Mouse (Mus musculus) left cerebral cortex, postnatal 25 days (tissue): ENCODE data around the gene Cchcr1. TPM values are rescaled to one million over a fixed set of nuclear protein-coding genes. Genes with fewer than 3 reads are reported as not detected.

ENCODE experiments used
- DNase-seq, 2 experiments: peaks; one replicate each; pipeline ENCODE4 v3.0.0; 2022; ENCODE audit warnings: low spot score in 2 of 2, mixed read lengths in 1 of 2
- intact Hi-C: fragments of 180-260 bp; cut with DNase I; formaldehyde crosslinking; loops from one replicate; pipeline ENCODE4 v1.15.1; 2025
- total RNA-seq, 2 experiments: library from RNA; stranded (reverse); gene quantifications; 2 replicates each; pipeline ENCODE4 v1.2.3; 2021

Cchcr1 gene
- total RNA-seq, 2 experiments from 2014 or later = 10.0 to 11.9 TPM

DNA sequence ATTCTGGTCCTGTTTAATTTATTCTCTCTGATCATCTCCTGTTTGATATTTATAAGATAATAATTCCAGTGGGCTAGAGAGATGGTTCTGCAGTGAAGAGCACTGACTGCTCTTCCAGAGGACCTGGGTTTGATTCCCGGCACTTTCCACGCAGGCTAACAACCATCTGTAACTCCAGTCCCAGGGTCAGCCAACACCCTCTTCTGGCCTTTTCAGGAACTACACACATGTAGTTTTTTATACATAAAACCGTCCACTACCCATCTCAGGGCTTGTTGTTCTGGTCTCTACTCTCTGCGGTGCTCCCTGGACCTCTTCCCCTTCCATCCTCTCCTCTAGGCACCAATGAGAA is 33.2 kb downstream of the Cchcr1 start:
- intact Hi-C loops = no loop called here
- no peak for DNase-seq

DNA sequence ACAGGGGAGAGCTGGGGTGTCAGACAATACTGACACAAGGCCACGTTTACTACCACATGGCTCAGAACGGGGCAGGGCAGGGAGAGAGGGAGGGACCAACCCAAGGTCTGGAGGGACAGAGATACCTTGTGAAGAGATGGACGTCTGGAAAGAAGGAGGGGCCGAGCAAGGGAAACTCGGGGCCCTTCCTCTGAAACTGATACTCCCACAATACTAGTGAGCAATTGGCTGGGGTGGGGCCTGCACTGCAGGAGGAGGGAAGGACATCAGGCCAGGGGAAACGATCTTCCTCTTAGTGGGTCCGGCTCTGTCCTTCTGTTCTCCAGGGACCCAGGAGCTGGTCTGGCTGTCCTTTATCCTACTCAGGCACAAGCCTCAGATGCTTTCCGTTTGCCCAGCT is 34.0 kb downstream of the Cchcr1 start:
- intact Hi-C loops = no loop called here
- DNase-seq = no peak

DNA sequence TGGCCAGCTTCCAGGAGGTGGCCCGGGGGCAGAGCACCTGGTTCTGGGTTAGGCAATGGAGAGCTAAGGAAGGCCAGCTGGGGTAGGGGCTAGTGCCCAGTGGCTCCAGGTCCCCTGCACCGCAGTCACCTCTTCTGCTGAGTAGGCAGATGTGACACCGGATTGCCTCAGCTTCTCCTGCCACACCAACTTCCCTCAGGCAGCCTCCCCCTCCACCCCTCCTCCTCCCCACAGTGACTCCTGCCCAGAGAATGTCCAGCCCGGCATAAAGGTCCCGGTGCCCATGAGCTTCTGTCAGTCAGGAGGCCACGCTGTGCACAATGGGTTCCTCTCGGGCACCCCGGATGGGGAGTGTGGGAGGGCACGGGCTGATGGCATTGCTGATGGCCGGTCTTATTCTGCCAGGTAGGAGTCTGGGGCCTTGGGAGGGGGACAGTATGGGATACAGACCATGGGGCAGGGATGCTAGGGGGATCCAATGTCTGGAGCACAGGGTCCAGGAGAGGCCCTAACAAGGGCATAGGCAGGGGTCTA is 35.0 kb downstream of the Cchcr1 start, which contains the start of gene Cdsn:
Gene Cdsn, plus strand, starts transcription at position 248 of the 534 bp plus-strand sequence.
- no peak for DNase-seq
- intact Hi-C loops = no loop called here

DNA sequence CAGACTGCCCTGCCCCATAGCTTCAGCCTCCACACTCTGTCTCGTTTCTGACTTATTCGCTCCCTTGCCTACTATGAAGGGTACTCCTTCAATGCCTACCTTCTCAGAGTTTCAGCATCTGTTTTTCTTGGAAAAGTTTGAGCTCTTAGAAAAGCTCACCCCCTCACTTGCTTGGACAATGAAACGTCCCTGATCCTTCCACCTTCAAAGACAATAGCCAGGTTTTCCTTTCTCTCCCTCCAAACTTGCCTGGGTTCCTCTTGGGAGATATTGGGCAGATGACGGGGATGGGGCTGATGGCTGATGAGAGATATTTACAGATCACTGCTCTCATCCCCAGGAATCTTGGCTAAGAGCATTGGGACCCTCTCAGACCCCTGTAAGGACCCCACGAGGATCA is 37.4 kb downstream of the Cchcr1 start:
- intact Hi-C loops = no loop called here
- DNase-seq = no peak

DNA sequence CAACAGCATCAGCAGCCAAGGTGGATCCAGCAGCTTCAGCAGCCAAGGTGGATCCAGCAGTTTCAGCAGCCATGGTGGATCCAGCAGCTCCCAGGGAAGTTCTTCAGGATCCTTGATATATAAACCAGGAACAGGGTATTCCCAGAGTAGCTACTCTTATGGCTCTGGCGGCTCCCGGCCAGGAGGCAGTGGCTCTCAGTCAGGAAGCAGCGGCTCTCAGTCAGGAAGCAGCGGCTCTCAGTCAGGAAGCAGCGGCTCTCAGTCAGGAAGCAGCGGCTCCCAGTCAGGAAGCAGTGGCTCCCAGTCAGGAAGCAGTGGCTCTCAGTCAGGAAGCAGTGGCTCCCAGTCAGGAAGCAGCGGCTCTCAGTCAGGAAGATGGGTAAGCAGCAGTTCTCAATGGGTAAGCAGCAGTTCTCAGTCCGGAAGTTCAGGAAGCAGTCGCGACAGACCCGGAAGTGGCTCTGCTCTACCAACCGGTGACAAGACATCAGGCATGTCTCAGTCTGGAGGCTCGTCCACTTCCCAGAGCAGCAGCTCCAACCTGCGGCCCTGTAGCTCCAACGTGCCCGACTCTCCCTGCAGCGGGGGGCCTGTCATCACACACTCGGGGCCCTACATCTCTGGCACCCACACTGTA is 38.0 kb downstream of the Cchcr1 start:
- no peak for DNase-seq
- intact Hi-C loops = no loop called here

DNA sequence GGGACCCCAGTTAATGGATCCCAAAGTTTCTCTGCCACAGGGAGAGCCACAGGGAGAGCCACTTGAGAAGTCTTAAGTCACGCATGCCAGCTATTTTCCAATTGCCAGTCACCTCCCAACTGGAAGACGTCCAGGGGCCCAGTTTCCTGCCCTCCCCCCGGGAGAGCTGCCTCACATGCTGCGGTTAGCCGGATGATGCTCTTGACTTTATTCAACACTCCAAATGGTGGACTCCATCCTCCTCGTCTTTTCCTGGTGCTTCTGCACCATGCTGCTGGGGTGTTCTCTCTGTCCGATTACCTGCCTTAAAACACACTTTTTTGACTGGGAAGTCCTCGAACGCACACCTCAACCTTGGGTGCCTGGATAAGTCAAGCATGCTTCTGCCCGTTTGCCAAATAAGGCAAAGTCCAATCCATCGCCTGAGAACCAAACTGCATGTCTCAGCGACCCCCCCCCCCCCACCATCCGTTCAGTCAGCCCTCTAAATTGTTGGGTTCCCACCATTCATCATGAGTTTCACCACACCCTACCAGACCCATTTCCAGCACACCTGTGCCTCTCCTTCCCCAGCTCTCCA is 39.4 kb downstream of the Cchcr1 start:
- DNase-seq = no peak
- intact Hi-C loops = no loop called here

DNA sequence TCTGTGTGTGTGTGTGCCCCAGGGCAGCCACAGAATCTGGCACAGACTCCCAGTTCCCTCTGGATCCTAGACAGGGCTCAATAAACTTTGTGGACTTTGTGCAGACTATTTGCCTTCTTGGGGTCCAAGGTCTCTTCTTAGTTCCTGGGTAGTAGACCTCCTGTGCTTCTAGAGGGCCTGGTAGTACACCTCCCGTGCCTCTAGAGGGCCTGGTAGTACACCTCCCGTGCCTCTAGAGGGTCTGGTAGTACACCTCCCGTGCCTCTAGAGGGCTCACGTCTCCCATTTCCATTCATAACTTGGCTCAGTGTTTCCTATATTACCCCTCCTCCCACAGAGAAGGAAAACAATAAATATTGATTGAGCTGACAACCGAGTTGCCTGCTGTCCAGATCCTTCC is 39.9 kb downstream of the Cchcr1 start:
- DNase-seq = peak in 1 of 2 experiments; percentile 32
- intact Hi-C loops = no loop called here

DNA sequence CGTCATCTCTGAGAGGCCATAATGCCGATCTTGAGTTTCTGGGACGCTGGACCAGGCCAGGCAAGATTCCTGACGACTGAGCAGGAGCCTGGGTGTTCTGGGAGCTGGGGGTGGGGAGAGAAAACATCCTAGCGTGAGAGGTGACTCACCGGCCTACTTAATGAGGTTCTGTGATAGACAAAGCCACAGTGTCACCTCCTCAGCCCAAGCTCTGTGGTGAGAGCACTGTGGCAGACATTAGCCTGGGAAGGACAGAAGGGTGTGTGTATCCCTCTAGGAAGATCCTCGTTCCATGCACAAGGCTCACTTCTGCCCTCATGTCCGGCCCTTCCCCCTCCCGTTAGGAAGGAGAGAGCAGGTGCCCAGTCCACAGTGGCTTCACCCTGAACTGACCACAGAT is 40.5 kb downstream of the Cchcr1 start:
- no peak for DNase-seq
- intact Hi-C loops = no loop called here

DNA sequence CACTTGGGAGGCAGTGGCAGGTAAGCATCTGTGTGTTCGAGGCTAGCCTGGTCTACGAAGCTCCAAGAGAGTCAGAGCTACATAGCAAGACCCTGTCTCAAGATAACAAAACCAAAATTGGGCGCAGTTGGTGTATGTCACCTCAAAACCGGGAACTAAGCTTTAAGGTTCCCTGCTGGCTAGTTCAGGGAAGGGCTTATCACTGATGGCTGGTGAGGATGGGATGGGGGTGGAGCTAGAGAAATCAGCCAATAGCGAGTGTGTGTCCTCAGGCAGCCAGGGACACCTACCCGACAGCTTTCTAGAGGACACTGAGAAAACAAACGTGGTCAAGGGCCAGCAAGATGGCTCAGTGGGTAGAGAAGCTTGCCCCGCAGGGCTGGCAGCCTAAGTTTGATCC is 41.3 kb downstream of the Cchcr1 start:
- no peak for DNase-seq
- intact Hi-C loops = no loop called here

DNA sequence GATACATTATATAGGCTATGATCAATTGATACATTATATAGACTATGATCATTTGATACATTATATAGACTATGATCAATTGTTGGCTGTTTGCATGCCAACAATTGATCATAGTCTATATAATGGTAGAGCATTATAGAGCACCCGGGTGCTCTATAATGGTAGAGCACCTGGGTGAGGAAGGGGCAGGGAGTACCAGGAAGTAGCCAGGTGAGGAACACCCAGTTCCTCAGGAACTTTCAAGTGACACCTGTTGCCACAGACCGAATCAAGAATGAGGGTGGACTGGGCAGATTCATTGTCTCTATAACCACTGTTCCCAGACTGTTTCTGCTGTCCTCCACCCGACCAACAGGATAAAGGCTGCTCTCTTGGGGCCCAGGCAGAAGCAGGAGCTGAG is 50.2 kb downstream of the Cchcr1 start, which contains the start of gene 2300002M23Rik:
Gene 2300002M23Rik, plus strand, starts transcription at position 301 of the 400 bp plus-strand sequence.
- intact Hi-C loops = no loop called here
- DNase-seq = no peak

DNA sequence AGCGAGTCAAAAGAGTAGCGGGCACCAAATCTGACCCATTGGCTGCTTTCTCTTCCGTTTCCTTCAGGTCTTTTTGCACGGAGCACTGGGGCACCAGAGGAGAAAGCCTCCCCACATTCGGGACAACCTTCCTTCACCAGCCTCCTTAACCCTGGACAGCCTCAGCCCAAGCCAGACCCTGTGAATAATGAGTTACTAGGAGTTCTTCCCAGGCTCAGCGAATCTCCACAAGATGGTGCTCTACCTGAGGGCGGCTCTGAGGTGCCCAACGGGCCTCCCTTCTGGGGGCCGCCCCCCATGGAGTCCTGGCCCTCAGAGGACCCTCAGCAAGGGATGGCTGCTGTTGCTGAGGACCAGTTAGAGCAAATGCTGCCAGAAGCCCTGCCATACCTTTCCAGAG is 50.9 kb downstream of the Cchcr1 start:
- no peak for DNase-seq
- intact Hi-C loops = no loop called here

DNA sequence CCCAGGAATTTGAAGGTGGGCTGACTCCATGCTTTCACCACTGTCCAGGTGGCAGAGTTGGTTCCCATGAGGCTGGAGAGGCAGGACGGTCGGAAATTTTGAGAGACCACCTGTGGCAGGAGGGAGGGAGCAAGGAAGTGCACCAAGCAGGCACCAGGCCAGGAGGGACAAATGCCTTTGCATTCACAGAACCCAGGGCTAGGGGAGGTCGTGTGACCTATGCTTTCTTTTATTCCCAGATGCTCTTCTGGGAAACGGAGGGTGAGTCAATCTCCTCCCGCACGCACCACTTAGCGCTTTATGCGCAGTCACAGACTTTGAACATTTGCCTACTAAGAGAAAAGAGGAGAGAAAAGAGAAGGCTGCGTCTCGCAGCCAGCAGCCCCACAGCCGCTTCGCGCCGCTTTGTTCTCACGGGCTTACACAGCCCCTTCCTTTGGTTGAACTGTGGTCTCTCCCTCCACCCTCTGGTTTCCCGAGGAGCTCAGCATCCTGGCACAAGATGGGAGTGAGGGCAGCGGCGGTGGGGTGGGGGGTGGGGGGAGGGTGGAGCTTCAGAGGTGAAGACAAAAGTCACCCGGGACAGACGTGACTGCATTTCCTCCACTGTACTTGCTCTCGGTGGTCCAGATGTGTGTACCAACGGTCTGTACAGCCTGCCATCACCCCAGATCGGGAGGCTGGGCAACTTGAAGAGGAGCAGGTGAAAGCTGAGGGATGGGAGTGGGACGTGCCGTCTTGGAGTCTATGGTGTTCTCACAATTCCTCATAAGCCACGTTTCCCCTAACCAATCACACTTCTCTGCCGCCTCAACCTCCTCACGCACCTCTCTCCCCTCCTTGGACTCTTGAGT is 52.4 kb downstream of the Cchcr1 start:
- intact Hi-C loops = no loop called here
- no peak for DNase-seq

DNA sequence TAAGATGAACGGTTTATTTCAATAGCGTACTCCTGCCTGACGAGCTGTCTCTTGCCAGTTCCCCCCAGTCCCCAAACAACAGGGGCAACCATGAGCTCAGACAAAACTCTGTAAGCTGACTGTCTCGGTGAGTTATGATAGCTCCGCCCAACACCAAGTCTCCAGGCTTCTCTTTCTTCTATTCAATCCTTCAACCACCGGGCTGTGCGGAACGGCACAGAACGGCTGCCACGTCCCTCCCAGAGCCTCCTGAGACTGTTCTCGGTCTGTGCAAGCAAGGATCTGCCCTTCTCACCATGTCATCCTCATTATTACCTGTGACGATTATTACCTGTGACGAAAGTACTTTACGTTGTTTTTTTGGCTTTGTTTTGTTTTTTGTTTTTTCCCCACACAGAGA is 53.9 kb downstream of the Cchcr1 start:
- intact Hi-C loops = no loop called here
- DNase-seq = no peak

DNA sequence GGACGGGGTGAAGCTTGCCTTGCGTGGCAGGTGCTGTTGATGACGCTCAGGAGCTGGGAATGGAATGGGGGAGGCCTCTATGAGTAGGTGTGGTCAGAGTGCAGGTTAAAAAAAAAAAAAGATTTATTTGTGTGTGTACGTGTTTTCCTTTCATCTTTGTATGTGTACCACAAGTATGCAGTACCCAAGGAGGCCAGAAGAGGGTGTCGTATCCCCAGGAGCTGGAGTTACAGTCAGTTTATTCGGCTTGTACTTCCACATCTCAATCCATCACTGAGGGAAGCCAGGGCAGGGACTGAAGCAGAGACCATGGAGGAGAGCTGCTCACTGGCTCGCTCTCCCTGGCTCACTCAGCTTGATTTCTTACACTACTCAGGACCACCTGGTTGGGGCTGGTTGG is 54.6 kb downstream of the Cchcr1 start:
- DNase-seq = no peak

DNA sequence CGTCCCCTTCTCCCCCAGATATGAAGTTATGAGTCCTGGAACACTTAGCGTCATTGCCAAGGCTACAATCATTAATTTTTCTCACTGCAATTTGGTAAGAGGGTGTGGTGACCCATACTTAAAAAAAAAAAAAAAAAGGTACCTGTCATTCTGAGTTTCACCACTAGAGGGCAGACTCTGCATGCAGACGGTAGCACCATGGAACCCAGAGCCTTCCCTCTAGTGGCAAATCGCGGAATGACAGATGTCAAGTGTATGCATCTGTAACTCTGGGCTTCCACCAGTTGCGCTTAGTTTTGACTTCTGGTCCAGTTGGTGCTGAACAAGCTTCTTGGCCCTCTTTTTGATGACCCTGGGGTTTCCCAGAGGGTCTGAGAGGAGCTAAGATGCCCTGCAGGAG is 61.3 kb downstream of the Cchcr1 start:
- peak; percentile 68 to 80 for DNase-seq
- intact Hi-C loops = loop anchor here (5.0 kb wide), 1 partner anchor 81 kb away; no protein-coding TSS in a partner anchor

More for the DNA sequence above, 54.6 kb downstream of the Cchcr1 start:
- intact Hi-C loops = no loop called here

Other genes with a start within 250 kb of the Cchcr1 start
- gene H2-Q1, start 196.7 kb upstream of the Cchcr1 start, total RNA-seq = under 1 TPM; 0.39 to 0.96 TPM
- under 1 TPM; 0.30 to 0.78 TPM for gene H2-Q2, start 174.9 kb upstream of the Cchcr1 start, total RNA-seq
- gene H2-Q4, start 137.5 kb upstream of the Cchcr1 start, total RNA-seq = 1 to 10 TPM; 1.4 to 1.9 TPM
- gene H2-Q6, start 92.2 kb upstream of the Cchcr1 start, total RNA-seq = under 1 TPM in 1 of 2 experiments, not detected in 1; 0.34 TPM
- under 1 TPM; 0.30 to 0.34 TPM for gene H2-Q7, start 77.9 kb upstream of the Cchcr1 start, total RNA-seq
- gene H2-Q10, start 47.0 kb upstream of the Cchcr1 start, total RNA-seq = under 1 TPM; 0.09 to 0.39 TPM
- not detected for gene Pou5f1, start 11.1 kb upstream of the Cchcr1 start, total RNA-seq
- 10 to 100 TPM in 1 of 2 experiments, 1 to 10 TPM in 1; 9.5 to 10.3 TPM for gene Tcf19, start 276 bp upstream of the Cchcr1 start, total RNA-seq
- gene Psors1c2, start 16.1 kb downstream of the Cchcr1 start, total RNA-seq = under 1 TPM; 0.60 to 0.82 TPM
- gene Cdsn, start 35.0 kb downstream of the Cchcr1 start, total RNA-seq = 1 to 10 TPM; 1.1 to 1.3 TPM
- not detected for gene 2300002M23Rik, start 50.4 kb downstream of the Cchcr1 start, total RNA-seq
- not detected for gene Sfta2, start 84.4 kb downstream of the Cchcr1 start, total RNA-seq
- gene Gm9573, start 109.5 kb downstream of the Cchcr1 start, total RNA-seq = not detected
- not detected for gene Mucl3, start 126.6 kb downstream of the Cchcr1 start, total RNA-seq
- gene Vars2, start 150.5 kb downstream of the Cchcr1 start, total RNA-seq = 10 to 100 TPM; 31.1 to 32.6 TPM
- gene Gtf2h4, start 156.6 kb downstream of the Cchcr1 start, total RNA-seq = 10 to 100 TPM; 27.7 to 28.9 TPM
- 10 to 100 TPM; 51.9 to 55.4 TPM for gene Ddr1, start 187.5 kb downstream of the Cchcr1 start, total RNA-seq